Mouse (Mus musculus) embryo, embryonic 11.5 days (tissue): ENCODE results near the gene Edc3.
A peak's percentile ranks its signal among the peaks of the same experiment; 100 is the strongest.

Experiments used
- DNase-seq: peaks from one replicate; pipeline ENCODE4 v3.0.0-alpha.2; 2012; ENCODE audit warnings: low read depth, low spot score

Gene Edc3

GRCm38 (mm10) chr9:57708068-57708719 is at the start of gene Edc3:
TSS of gene Edc3 (plus strand) at chr9:57708540.
- DNase-seq, result peak; percentile 85

GRCm38 (mm10) chr9:57658970-57659369 is 49.4 kb upstream of the Edc3 start:
- no peak for DNase-seq

- peak; percentile 62 for DNase-seq
Measured at GRCm38 (mm10) chr9:57659774-57660173, 48.6 kb upstream of the Edc3 start.

GRCm38 (mm10) chr9:57660501-57660900 is 47.8 kb upstream of the Edc3 start:
- no peak for DNase-seq

GRCm38 (mm10) chr9:57661552-57661951 is 46.8 kb upstream of the Edc3 start:
- DNase-seq, result no peak

GRCm38 (mm10) chr9:57664616-57665015 is 43.7 kb upstream of the Edc3 start:
- DNase-seq, result no peak

- no peak for DNase-seq
Measured at GRCm38 (mm10) chr9:57666536-57666935, 41.8 kb upstream of the Edc3 start.

GRCm38 (mm10) chr9:57667136-57667535 is 41.2 kb upstream of the Edc3 start:
- no peak for DNase-seq

- DNase-seq, result no peak
Measured at GRCm38 (mm10) chr9:57667817-57668216, 40.5 kb upstream of the Edc3 start.

GRCm38 (mm10) chr9:57668277-57668676 is 40.1 kb upstream of the Edc3 start:
- DNase-seq, result no peak

GRCm38 (mm10) chr9:57669566-57669965 is 38.8 kb upstream of the Edc3 start:
- DNase-seq, result no peak

- no peak for DNase-seq
Measured at GRCm38 (mm10) chr9:57671037-57671436, 37.3 kb upstream of the Edc3 start.

GRCm38 (mm10) chr9:57671500-57671899 is 36.8 kb upstream of the Edc3 start:
- no peak for DNase-seq

GRCm38 (mm10) chr9:57681411-57681810 is 26.9 kb upstream of the Edc3 start:
- DNase-seq, result no peak

- no peak for DNase-seq
Measured at GRCm38 (mm10) chr9:57683520-57683919, 24.8 kb upstream of the Edc3 start, which contains the start of gene Cyp1a2. TSS of gene Cyp1a2 (minus strand) at chr9:57683703.

GRCm38 (mm10) chr9:57686011-57686410 is 22.3 kb upstream of the Edc3 start:
- no peak for DNase-seq

GRCm38 (mm10) chr9:57687751-57688150 is 20.6 kb upstream of the Edc3 start, which contains the start of gene Cyp1a1:
TSS of gene Cyp1a1 (plus strand) at chr9:57687928.
- no peak for DNase-seq

GRCm38 (mm10) chr9:57688158-57688557 is 20.2 kb upstream of the Edc3 start:
- DNase-seq, result no peak

- DNase-seq, result no peak
Measured at GRCm38 (mm10) chr9:57688606-57689005, 19.7 kb upstream of the Edc3 start.

GRCm38 (mm10) chr9:57694108-57694507 is 14.2 kb upstream of the Edc3 start:
- DNase-seq, result no peak

- no peak for DNase-seq
Measured at GRCm38 (mm10) chr9:57696380-57697285, 11.7 kb upstream of the Edc3 start.

GRCm38 (mm10) chr9:57697380-57697779 is 11.0 kb upstream of the Edc3 start:
- no peak for DNase-seq
